Mouse (Mus musculus) regulatory T cell (primary cell): ENCODE results near the gene Slc9a5.

Source experiments
- in situ Hi-C: fragments of 300-600 bp; cut with MboI, MseI; formaldehyde crosslinking; loops from one replicate; pipeline ENCODE4 v1.15.1; 2025; ENCODE audit warnings: high pct_unique_total_duplicates

Slc9a5 gene

DNA sequence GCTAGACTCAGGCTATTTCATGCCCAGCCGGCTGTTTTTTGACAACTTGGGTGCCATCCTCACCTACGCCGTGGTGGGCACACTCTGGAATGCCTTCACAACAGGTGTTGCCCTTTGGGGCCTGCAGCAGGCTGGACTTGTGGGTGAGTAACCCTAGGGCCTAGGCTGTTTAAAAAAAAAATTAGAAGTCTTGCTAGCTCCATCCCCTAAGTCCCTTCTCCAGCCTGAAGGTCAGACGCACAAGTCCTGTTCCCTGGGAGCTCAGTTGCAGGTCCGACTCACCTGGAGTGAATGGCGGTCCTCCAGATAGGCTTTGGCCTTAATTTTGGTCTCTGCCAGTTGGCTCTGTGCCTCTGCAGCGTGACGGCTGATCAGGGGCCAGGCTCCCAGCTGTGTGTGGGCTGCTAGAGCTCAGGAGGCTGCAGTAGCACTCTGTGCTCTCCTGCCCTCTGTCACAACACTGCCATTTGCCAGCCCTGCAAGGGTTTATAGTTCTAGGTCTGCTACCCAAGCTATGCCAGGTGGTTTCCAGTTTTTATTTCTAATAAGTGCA is 5.0 kb downstream of the Slc9a5 start:
- in situ Hi-C loops: no loop called here

DNA sequence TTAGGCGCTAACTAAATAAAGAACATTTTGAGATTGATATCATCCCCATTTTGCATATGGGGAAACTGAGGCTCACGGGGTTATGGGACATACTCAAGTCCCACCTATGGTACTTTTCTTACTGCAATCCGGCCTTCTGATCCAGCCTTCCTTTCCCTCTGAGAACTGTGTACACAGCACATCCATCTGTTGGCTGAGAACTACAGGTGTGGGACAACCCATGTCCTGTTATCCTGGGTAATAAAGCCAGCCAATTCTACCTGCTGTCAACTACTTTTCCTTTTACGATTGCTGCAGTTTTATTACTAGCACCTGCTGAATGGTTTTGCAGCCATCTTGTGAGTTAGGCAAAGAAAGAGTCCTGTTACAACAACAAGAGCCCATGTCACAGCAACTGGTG is 5.9 kb downstream of the Slc9a5 start:
- in situ Hi-C loops: no loop called here

DNA sequence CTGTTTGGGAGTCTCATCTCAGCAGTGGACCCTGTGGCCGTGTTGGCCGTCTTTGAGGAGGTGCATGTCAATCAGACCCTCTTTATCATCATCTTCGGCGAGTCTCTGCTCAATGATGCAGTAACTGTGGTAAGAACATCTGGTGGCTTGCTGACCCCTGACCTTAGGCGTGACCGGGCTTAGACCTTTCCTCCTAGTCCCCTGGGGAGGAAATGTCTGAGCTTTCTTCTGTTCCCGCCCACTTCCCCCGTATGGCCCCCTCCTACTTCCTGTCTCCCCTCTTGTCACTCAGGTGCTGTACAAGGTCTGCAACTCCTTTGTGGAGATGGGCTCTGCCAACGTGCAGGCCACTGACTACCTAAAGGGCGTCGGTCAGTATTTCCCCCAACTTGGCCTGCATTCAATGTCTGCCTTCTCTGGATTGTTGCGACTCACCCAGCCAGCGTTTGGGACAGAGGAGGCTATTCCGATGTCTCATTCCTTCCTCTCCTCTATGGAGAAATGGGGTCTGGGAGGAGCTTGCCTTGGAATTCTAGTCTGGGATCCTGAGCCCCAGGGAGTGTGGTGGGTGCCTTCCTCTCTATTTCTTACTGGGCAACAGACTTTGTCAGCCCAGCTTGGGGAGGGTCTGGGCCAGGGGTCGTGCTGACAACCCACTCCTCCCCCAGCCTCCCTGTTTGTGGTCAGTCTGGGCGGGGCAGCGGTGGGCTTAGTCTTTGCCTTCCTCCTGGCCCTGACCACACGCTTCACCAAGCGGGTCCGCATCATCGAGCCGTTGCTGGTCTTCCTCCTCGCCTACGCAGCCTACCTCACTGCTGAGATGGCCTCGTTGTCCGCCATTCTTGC is 6.8 kb downstream of the Slc9a5 start:
- in situ Hi-C loops: no loop called here

DNA sequence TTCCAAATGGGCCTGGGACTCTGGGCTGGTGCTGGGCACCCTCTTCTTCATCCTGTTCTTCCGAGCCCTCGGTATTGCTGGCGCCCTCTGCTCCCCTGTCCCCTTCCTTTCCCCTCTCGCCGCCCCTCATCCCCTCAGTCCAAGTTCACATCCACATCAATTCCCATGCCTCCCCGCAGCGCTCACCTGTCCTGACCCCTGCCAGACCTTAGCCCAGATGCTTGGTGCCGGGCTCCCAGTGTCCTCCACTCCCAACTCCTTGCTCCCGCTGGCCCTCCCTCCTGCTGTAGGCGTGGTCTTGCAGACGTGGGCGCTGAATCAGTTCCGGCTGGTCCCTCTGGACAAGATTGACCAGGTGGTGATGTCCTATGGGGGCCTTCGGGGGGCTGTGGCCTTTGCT is 8.0 kb downstream of the Slc9a5 start:
- in situ Hi-C loops: no loop called here

DNA sequence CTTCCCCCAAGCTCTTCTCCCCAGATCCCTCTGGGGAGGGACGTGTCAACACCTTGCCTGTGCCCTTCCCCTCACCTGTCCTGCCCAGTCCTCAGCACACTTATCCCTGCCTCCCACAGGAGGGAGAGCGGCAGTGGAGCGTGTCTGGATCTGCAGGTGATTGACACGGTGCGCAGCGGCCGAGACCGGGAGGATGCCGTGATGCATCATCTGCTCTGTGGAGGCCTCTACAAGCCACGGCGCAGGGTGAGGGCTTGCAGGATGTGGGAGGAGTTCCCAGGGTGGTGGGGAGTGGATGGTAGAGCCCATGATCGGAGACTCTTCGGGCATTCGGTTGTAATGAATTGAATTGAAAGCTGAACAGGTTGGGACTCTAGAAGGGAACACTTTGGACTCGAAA is 10.6 kb downstream of the Slc9a5 start:
- in situ Hi-C loops: no loop called here

DNA sequence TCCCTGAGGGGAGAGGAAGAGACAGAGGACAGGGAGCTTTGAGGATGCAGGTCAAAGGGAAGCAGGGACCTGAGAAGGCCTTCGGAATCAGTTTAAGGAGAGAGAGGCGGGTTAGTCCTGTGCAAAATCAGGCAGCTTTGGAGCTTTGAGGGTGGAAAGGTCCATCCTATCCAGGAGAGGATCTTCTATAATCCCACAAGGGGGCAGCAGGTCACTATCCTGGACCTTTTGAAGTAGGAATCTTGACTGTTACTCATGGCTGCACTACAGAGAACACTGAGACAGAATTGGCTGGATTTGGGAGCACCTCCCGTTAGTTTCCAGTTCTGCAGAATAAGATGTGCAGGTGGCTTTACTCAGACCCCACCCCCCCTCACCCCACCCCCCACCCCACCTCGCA is 11.0 kb downstream of the Slc9a5 start:
- in situ Hi-C loops: no loop called here

DNA sequence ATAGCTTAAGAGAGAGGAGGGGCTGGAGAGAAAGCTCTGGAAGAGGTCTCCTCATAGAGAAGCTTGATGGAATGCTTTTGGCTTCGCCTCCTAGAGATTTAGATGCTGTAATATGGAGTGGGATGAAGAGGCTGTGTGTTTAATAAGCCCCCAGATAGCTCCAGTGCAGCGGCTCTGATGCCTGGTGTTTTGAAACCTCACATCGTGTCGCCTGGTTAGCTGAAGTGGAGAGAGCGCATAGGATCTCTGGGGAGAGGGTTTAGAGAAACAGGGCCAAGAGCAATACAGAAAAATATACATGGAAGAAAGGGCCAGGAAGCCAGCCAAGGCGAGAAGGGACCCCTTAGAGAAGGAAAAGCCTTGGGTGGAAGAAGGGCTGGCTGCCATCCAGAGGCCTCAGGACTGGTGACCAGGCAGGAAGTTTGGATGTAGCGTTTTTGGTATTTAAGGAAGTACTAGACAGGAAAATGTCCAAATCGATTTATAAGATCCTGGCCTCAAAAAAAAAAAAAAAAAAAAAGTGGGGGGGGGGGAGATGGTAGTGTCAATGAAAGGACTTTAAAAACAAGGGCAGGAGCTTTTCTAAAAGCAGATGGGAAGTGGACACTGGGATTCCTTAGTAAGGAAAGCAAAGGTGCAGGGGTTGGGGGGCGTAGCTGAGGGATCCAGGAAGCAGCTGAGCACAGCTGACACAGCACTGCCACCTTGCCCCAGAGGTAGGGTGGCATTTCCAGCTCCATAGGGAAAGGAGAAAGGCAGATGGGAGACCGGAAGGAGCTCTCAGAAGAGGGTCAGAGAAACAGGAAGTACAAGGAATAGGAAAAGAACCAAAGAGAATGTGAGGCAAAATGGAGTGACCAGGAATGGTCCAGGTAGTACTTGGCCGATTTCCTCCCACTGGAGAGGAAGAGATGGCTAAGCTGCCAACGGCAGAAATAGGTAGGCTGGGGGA is 13.4 kb downstream of the Slc9a5 start:
- in situ Hi-C loops: no loop called here

DNA sequence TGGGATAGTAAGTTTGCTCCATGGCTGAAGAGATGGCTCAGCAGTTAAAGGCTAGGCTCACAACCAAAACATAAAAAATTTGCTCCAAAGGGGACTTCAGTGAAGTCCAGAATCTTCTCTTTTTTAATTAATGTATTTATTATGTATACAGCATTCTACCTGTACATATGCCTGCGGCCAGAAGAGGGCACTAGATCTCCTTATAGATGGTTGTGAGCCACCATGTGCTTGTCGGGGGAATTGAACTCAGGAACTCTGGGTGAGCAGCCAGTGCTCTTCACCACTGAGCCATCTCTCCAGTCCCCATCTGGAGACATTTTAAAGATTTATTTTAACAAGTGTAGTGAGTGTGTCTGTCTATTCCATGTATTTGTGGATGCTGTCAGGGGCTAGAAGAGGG is 18.5 kb downstream of the Slc9a5 start:
- in situ Hi-C loops: no loop called here

DNA sequence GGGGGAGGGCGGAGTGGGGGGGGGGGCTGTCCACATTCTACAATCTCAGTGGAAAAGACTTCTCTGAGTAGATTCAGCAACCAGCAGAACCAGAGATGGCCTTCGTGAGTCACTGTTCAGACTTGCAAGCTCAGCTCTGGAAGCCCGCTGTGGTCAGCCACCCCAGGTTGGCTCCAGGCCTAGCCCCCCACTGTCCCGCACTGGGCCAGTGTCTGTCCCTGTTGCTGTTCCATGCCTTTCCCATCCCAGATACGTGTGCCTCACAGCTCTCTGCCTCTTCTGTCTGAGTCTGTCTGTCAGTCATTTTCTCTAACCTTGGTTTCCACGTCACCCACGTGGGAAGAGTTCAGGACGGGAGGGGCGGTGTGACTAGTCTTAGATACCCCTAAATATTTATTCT is 23.8 kb downstream of the Slc9a5 start:
- in situ Hi-C loops: no loop called here

DNA sequence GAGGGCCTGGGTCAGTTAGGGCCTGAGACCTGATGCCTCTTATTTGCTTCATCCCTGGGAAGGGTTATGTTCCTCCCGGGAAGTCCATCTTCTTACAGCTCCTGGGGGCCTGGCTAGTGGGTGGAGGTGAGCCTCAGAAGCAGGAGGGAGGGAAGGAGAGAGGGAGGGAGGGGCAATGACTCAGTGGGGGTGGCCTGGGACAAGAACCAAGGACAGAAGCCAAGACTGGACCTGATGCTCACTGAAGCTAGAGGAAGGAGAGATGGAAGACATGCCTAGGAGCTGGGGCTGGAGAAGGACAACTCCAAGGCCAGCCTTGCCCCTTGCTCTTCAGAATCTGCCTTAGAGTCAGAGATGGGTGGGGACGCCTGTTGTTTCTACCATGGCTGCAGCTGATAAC is 24.4 kb downstream of the Slc9a5 start, which contains the start of gene Plekhg4:
Gene Plekhg4 (plus strand): TSS at position 243 of the 400 bp plus-strand sequence.
- in situ Hi-C loops: no loop called here

DNA sequence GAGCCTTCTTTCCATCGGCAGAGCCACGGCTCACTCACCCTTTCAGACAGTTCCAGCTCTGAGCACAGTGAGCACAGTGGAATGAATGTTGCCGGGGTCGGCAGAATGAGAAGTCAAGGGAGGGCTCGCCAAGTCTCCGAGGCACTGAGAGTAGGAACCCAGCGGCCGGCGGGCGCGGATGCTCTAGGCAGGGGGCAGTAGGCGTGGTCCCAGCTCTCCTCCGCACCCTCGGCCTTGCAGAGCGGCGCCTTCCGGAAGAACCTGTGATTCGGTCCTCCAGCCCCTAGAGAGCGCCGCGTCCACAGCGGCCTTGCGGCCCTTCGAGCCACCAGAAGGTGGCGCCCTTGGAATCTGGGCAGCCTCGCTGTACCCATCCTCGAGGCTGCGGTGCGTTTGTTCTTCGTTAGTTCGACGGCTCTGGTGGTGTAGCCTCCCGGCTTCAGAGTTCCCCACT is 25.9 kb downstream of the Slc9a5 start:
- in situ Hi-C loops: no loop called here

DNA sequence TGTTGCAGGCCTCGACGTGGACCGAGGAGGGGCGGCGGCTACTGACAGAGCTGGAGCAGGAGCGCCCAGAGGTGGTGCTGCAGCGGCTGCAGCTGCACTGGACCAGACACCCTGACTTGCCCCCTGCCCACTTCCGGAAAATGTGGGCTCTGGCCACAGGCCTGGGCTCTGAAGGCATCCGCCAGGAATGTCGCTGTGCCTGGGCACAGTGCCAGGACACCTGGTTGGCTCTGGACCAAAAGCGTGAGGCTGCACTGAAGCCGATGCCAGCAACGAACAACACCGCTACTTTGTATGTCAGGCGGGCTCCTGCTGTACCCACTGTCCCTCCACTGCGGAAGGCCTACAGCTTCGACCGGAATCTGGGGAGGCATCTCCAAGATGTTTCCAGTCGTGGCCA is 30.0 kb downstream of the Slc9a5 start:
- in situ Hi-C loops: no loop called here

DNA sequence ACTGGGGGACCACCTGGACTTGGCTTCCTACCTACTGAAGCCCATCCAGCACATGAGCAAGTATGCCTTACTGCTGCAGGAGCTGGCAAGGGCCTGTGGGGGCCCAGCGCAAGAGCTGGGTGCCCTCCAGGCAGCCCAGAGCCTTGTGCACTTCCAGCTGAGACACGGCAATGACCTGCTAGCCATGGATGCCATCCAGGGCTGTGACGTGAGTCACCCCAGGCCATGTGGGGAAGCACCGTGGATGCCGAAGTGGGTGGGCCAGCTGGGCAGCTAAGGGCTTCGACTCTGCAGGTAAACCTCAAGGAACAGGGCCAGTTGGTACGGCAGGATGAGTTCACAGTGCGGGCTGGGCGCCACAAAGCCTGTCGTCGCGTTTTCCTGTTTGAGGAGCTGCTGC is 31.7 kb downstream of the Slc9a5 start:
- in situ Hi-C loops: no loop called here

DNA sequence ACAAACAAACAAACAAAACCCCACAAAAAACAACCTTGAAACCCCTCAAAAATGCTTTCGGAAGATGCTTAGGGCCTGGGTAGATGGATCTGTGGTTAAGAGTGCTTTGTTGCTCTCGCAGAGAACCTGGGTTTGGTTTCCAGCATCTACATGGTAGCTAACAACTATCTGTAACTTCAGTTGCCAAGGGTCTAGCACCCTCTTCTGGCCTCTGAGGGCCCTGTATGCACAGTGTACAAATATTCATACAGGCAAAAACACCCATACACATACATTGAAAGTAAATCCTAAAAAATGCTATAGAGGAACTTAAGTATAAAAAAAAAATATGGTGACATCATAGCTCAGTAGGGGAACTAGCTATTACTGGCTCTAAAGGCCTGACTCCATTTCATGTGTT is 35.4 kb downstream of the Slc9a5 start:
- in situ Hi-C loops: no loop called here

DNA sequence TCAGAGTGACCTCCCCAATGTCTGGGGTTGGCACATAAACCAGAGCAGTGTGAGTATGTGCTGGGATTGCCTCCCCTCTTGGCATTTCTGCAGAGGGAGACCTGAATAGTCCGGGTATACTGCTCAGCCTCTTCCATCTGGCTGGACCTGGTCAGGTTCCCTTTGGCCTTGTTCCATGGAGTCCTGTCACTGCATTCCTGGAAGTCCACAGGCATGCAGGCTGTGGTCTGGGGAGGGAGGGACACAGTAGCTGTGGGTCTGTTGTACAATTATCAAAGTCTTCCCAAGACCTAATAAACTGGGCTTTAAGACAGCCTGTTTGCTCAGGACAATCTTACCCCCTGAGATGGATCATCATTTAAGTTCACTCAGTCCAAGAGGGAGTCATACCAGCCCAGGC is 38.5 kb downstream of the Slc9a5 start:
- in situ Hi-C loops: no loop called here

DNA sequence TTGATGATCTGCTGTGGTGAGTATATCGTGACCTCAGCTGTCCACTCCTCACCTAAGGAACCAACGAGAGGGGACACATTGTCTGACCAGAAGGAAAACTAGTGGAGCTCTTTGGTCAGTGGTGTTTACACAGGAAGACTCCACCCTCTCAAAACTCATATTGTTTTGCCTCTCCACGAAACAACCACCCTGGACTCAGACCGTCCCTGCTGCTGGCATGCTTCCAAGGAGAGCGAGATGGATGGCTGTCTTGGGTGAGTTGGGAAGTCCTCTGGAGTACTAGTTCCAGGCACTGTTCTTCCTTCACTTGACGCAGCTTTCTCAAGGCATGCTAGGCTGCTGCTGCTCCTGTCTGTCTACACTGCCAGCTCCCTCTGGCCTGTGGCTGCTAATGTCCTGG is 40.5 kb downstream of the Slc9a5 start:
- in situ Hi-C loops: no loop called here

DNA sequence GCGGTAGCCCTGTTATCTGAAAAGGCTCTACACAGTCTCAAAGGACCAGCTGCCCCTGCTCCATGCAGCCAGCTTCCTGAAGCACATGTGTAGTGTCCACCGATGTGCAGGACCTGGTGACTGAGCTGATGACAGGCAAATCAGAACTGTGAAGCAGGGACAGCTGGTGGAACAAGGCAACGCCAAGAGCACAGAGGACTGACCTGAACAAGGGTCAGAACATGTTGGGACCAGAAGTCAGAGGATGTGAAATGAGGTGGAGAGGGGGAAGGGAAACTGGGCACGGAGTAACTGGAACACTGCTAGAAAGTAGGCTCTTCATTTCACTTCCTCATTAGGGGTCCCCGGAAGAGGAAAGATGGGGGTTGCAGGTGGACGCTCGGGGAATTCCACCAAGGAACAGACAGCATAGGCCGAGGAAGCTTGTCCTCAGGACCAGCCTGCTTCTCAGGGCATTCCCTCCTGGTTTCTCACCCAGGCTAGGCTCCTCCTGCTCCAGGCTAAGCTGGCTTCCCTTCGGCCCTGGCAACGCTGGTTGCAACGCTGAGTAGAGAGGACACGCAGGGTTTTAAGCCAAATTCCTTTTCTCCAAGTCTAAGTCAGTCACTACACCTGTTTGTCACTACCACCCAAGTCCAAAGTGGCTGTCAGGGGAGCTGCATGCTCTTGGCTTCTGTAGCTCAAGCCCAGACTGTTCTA is 44.6 kb downstream of the Slc9a5 start:
- in situ Hi-C loops: no loop called here

DNA sequence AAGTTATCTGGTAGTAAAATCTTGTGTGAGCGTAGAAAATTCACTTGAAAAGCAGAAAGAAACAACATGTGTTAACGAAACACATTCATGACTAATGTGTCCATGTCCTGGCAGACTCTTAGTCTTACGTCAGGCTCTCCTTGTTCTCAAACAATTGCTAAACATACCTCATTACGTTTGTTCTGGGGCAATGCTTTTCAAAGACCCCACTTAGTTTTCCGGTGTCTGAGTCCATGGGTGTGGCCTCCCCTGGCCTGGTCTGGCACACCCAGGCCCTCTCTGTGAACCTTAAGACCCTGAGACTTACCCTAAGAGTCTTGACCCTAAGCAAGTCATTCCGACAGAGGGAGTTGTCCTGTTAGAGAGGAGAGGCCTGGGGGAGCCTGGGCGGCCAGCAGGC is 45.3 kb downstream of the Slc9a5 start:
- in situ Hi-C loops: no loop called here

DNA sequence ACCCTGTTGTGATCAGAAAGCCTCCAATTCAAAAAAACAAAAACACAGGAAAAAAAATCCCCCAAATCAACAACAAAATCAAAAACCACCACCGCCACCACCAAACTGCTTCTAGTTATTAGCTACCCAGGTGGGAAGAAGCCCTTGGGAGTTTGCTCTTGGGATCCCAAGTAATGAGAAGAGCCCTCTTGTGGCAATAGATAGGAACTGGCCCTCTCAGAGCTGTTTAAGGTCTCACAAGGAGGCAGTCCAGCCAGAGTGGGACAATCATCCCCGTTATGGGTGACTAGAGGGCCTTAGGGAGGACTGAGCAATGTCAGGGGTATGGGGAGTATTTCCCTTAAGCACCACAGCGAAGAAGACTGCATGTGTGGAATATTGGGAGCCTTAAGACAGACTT is 49.1 kb downstream of the Slc9a5 start:
- in situ Hi-C loops: no loop called here

DNA sequence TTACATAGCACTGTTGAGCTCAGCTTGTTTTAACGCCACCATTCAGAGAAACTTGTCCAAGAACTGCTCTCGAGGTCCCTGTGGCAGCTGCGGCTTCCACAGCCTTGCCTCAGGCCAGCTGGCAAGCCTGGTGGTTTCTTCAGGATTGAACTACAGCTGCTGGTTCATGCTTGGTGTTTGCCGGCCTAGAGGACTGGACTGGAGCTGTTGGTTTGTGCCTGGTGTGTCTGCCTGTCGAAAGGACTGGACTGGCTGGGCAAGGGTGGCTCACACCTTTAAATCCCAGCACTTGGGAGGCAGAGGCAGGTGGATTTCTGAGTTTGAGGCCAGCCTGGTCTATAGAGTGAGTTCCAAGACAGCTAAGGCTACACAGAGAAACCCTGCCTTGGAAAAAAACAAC is 51.4 kb downstream of the Slc9a5 start:
- in situ Hi-C loops: no loop called here

DNA sequence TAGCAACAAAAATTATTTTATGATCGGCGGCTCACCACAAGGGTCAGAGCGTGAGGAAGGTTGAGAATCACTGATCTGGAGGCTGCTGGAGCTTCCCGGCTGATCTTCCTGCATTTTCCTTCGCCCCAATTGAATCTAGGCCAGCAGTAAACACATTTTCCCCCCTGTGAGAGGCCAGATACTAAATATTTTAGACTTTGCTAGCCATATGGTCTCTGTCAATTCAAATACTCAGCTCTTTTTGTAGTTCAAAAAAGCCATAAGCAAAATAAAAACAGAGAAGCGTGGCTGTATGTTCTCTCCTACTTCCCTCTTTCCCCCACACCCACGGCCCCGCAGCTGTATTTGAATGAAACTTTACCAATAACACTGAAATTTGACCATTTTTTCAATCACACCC is 54.8 kb downstream of the Slc9a5 start:
- in situ Hi-C loops: no loop called here

DNA sequence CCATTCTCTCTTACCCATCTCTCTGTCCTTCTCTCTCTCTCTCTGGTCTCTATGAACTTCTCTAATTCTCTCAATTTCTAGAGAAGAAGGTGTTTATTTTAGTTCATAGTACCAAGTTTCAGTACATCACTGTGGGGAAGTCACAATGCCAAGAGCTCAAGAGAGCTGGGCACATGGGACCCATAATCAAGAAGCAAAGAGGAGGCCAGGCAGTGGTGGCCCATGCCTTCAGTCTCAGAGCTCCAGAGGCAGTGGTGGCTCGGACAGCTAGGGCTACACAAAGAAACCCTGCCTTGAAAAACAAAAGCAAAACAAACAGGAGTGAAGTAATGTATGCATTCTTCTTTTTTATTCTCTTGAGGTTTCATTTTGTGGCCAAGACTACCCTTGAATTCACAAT is 55.9 kb downstream of the Slc9a5 start:
- in situ Hi-C loops: no loop called here
